Mouse (Mus musculus) brain, adult 10 weeks (tissue): Measurements from ENCODE around the gene Gm28998. TPM values are rescaled to one million over a fixed set of nuclear protein-coding genes. Genes with fewer than 3 reads are reported as not detected.

Experiments
- polyA plus RNA-seq: library from polyadenylated mRNA; stranded (reverse); fragments of 350-450 nt; fragmentation: Illumina TruSeq; extraction: RNeasy Lipid Tissue Mini Kit (QIAGEN cat#74804); gene quantifications from one replicate; pipeline ENCODE4 v1.2.3, GENCODE M21; 2015; ENCODE audit warnings: low read depth, low replicate concordance

Gm28998 gene
- not detected for polyA plus RNA-seq

GRCm38 (mm10) chrY:7253487-7253886, at the start of gene Gm28998:
TSS of gene Gm28998 (plus strand) at chrY:7253787.

Other genes with a start within 250 kb of the Gm28998 start
- gene Gm21244, start 84.5 kb upstream of the Gm28998 start, polyA plus RNA-seq: not detected
- gene Gm21788, start 151.2 kb downstream of the Gm28998 start, polyA plus RNA-seq: not detected